ENCODE assay signal across 11 mouse cellular contexts in the genomic region with DNA sequence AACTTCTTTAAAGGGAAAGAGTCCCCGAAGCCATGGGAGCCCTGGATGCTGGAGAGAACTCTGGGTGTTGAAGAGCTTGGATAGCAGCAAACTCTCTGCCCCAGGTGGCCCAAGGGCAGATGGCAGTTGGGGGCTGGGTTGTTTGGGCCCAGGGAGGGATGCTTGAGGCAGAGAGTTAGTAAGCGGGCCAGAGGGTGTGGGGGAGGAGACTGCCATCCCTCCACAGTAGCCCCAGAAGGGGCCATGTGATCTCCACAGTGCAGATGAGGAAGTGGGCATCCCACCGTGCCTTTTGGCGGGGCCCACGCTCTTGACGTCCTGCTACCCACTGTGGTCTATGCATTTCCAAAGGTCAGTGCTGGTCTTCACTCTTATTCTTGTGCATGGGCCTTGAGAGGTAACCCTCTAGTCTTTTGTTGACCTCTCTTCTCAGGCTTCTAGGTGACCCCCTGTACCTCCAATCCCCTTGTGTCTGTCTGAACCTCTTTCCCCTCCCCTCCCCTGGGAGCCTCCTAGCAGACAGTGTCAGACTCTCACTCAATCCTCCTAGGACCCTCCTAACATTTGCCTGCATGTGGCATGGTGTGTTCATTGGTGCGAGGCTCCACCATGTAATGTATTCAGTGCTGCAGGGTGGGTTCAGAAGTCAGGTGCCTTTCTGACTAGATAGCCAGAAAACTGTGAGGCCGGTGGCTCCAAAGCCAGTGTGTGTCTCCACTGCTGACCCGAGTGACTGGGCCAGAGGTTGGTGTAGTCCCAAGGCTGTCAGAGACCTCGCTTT. TPM values are rescaled to one million over a fixed set of nuclear protein-coding genes. Genes with fewer than 3 reads are reported as not detected.
A peak's percentile ranks its signal among the peaks of the same experiment; 100 is the strongest.
DNase-seq lines count a peak whose midpoint lies in the region; ATAC-seq lines count a peak whose summit lies in the region.
"Had no signal": no experiment of that assay in that cellular context is flagged by ENCODE, and none has a peak within 500 bp of the region (broad histone marks: within the 10 kb centered on the region; RNA-seq: fewer than 3 reads in every experiment).

No protein-coding gene starts in this region.

- no peak for DNase-seq in hindbrain, embryonic 10.5 days (ENCODE audit: low spot score)
- peak; percentile 32 for DNase-seq in thymus, postnatal 0 days (ENCODE audit: low spot score)
- no peak for DNase-seq in thymus, adult 18-20 months
- DNase-seq in induced T-regulatory cell, adult 2 months (ENCODE audit: low read depth), result peak; percentile 47
- DNase-seq in gastrocnemius, postnatal 25 days, result no peak
- DNase-seq: gastrocnemius, postnatal 36 days had no signal

- no peak overlapping the region for H3K9ac ChIP-seq in hindbrain, embryonic 16.5 days (ENCODE audit: low read depth, low read length)

- 0 out of 2 replicates have a peak overlapping the region, but pooled peaks have one; percentile 50 for H3K27ac ChIP-seq in hindbrain, embryonic 16.5 days (ENCODE audit: low read depth, low read length)
- H3K27ac ChIP-seq in hindbrain, embryonic 10.5 days, result no peak overlapping the region; the same call in 1 of the 2 replicates
- H3K27ac ChIP-seq: liver, embryonic 14.5 days had no signal

- no peak overlapping the region for H3K4me2 ChIP-seq in hindbrain, embryonic 16.5 days (ENCODE audit: low read length)

- H3K27me3 ChIP-seq in hindbrain, embryonic 16.5 days (replicated peaks; ENCODE audit: control insufficient read depth, insufficient read depth, low read length), result no peaks in the 10 kb centered on the region
- no peaks in the 10 kb centered on the region for H3K27me3 ChIP-seq in hindbrain, embryonic 10.5 days (ENCODE audit: insufficient read depth, poor library complexity, severe bottlenecking)

- 77% methylated on average over 10 of the region's 10 CpGs for WGBS in hindbrain, embryonic 16.5 days
- 76% methylated on average over 10 of the region's 10 CpGs for WGBS in hindbrain, embryonic 10.5 days

- H3K4me3 ChIP-seq in hindbrain, embryonic 16.5 days (ENCODE audit: low read length), result no peak overlapping the region
- no peak overlapping the region for H3K4me3 ChIP-seq in hindbrain, embryonic 10.5 days
- H3K4me3 ChIP-seq: myocyte had no signal

- H3K9me3 ChIP-seq in hindbrain, embryonic 16.5 days (ENCODE audit: control insufficient read depth, low read length), result no peaks in the 10 kb centered on the region
- no peaks in the 10 kb centered on the region for H3K9me3 ChIP-seq in hindbrain, embryonic 10.5 days

- ATAC-seq in hindbrain, embryonic 16.5 days, result no peak
- ATAC-seq in inflammation-experienced regulatory T-cells, adult 6 months, result no peak
- ATAC-seq: intestine, postnatal 0 days had no signal

- peaks cover 39% of the 10 kb centered on the region for H3K4me1 ChIP-seq in hindbrain, embryonic 16.5 days (ENCODE audit: control insufficient read depth, insufficient read depth, low read depth, low read length)
- H3K4me1 ChIP-seq in hindbrain, embryonic 10.5 days (replicated peaks), result peaks cover 52% of the 10 kb centered on the region

- H3K36me3 ChIP-seq in hindbrain, embryonic 16.5 days (ENCODE audit: control insufficient read depth, insufficient read depth, low read length), result no peaks in the 10 kb centered on the region
- peaks cover 6% of the 10 kb centered on the region for H3K36me3 ChIP-seq in hindbrain, embryonic 10.5 days

RNA-seq across cellular contexts. Expression of a gene that starts 11.7 kb away (rescaled TPM):
- polyA plus RNA-seq in hindbrain, embryonic 16.5 days (2015; fragmentation: Nextera tagmentation; extraction: Ambion mirVana), result 18.4 and 30.4 TPM in 2 replicates
- polyA plus RNA-seq in hindbrain, embryonic 10.5 days (2016; fragmentation: Nextera tagmentation; extraction: Ambion mirVana), result 16.6 and 18.0 TPM in 2 replicates
- 14.8 TPM in 2 replicates for polyA plus RNA-seq in thymus, postnatal 0 days (2015; fragmentation: Nextera tagmentation; extraction: Ambion mirVana)
- total RNA-seq in gastrocnemius, postnatal 25 days (2021), result 1 to 10 TPM; 4.2 to 9.7 TPM
- 10 to 100 TPM; 13.4 to 26.0 (median 22.9) TPM for polyA plus RNA-seq in inflammation-experienced regulatory T-cells, adult 6 months (2017; shearing (Covaris generic))

RNA-seq across cellular contexts. Expression of a gene that starts 35.6 kb away (rescaled TPM):
- polyA plus RNA-seq in hindbrain, embryonic 16.5 days (2015; fragmentation: Nextera tagmentation; extraction: Ambion mirVana), result 0.76 and 1.2 TPM in 2 replicates
- polyA plus RNA-seq in hindbrain, embryonic 10.5 days (2016; fragmentation: Nextera tagmentation; extraction: Ambion mirVana), result 3.4 and 3.6 TPM in 2 replicates
- 2.9 and 3.6 TPM in 2 replicates for polyA plus RNA-seq in thymus, postnatal 0 days (2015; fragmentation: Nextera tagmentation; extraction: Ambion mirVana)
- total RNA-seq in gastrocnemius, postnatal 25 days (2021), result under 1 TPM; 0.31 to 0.43 TPM
- polyA plus RNA-seq in inflammation-experienced regulatory T-cells, adult 6 months (2017; shearing (Covaris generic)), result 1 to 10 TPM; 4.4 to 5.0 (median 4.7) TPM

Comparison
In these comparisons a context has a peak if more than half of its experiments do, and no peak if none do; other contexts are left out.
1. DNase-seq: peak in thymus, postnatal 0 days (single experiment) and induced T-regulatory cell, adult 2 months (single experiment); none in hindbrain, embryonic 10.5 days (single experiment), thymus, adult 18-20 months (0 of 2) and gastrocnemius, postnatal 25 days (single experiment).